Mouse (Mus musculus): ENCODE data around the gene Lta. TPM values are rescaled to one million over a fixed set of nuclear protein-coding genes. Genes with fewer than 3 reads are reported as not detected.
A peak's percentile ranks its signal among the peaks of the same experiment; 100 is the strongest.

Gene Lta
- polyA plus RNA-seq, 1 experiment from 2014 or later = not detected

DNA sequence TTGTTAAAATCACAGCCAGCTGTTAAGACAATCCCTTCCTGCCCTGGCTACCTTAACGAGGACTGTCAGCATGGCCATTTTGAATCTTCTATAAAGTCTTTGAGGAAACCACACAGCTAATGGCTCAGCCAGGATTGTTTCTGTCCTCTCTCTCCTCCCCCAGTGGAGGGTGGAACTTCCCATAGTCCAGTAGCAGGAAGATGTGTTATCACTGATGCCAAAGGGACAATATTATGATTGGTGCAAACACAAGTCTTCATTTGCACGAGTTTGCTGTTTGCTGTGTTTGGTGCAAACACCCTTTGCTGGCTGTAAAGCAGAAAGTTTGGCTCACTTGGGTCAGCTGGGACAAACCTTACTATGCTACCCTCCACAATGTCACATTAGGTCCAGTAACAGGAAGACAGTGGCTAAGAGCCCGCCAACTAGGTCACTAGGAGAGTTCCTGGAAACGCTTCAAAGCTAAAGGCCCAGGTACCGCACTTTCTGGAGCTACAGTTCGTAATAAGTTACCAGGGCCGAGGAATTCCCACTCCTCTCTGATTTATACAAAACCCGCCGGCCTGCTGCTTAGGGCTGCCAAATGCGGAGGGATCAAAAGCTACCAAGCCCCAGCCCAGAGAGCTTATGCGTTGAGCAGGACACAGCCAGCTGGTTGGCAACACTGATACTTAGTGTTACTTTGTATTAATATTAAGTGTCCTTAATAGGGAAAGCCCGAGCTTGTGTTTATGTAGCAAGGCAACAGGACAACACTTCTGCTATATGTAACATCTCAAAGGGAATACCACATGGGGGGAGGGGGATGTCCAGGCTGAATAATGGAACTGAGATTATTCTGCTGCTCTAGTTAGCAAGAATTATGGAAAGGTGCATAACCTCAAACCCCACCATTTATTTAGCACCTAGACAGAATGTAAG, 35.5 kb upstream of the Lta start:
- H3K27me3 ChIP-seq (ENCODE audit: insufficient read depth, low read length) = no peaks in the 10 kb centered on the region
- peaks cover 25% of the 10 kb centered on the region for H3K4me1 ChIP-seq (replicated peaks; ENCODE audit: insufficient read depth, low read length)
- DNase-seq (ENCODE audit: low spot score) (peak; percentile 39), ATAC-seq (replicated peaks; ENCODE audit: low FRiP score, low read depth) (peak; percentile 1; the same call in 1 of the 2 replicates)
- no peaks in the 10 kb centered on the region for H3K9me3 ChIP-seq (replicated peaks; ENCODE audit: low read length)
- peak overlapping the region; percentile 100 for H3K9ac ChIP-seq (ENCODE audit: low read depth, low read length)
- 21% methylated on average over 12 of the region's 12 CpGs for WGBS
- no peak for TF ChIP-seq CTCF (IDR thresholded peaks at IDR 0.05; ENCODE audit: low read depth)
- H3K36me3 ChIP-seq (ENCODE audit: insufficient read depth, low read length) = peaks cover 14% of the 10 kb centered on the region
- H3K4me3 ChIP-seq (replicated peaks; ENCODE audit: low read depth, low read length) = peak overlapping the region; percentile 97
- H3K27ac ChIP-seq = peak overlapping the region; percentile 100
- peak overlapping the region; percentile 84 for H3K4me2 ChIP-seq (ENCODE audit: low read length)

- Histone ChIP-seq H3K27ac (no peak overlapping the region), H3K27me3 (ENCODE audit: insufficient read depth, low read length) (no peaks in the 10 kb centered on the region), H3K4me3 (replicated peaks; ENCODE audit: low read depth, low read length) (no peak overlapping the region), H3K36me3 (ENCODE audit: insufficient read depth, low read length) (peaks cover 9% of the 10 kb centered on the region), H3K4me1 (replicated peaks; ENCODE audit: insufficient read depth, low read length) (peaks cover 21% of the 10 kb centered on the region), H3K9ac (ENCODE audit: low read depth, low read length) (no peak overlapping the region), H3K4me2 (ENCODE audit: low read length) (no peak overlapping the region), H3K9me3 (replicated peaks; ENCODE audit: low read length) (no peaks in the 10 kb centered on the region)
- no peak for ATAC-seq (replicated peaks; ENCODE audit: low FRiP score, low read depth)
- WGBS = 73% methylated on average over 5 of the region's 5 CpGs
- TF ChIP-seq CTCF (IDR thresholded peaks at IDR 0.05; ENCODE audit: low read depth) = no peak
- DNase-seq (ENCODE audit: low spot score) = no peak
Measured at GRCm38 (mm10) chr17:35239700-35240099, 34.5 kb upstream of the Lta start.

- WGBS = 74% methylated on average over 12 of the region's 12 CpGs
- no peak for ATAC-seq (replicated peaks; ENCODE audit: low FRiP score, low read depth)
- TF ChIP-seq CTCF (IDR thresholded peaks at IDR 0.05; ENCODE audit: low read depth) = no peak
Measured at GRCm38 (mm10) chr17:35237504-35237903, 32.4 kb upstream of the Lta start.

DNA sequence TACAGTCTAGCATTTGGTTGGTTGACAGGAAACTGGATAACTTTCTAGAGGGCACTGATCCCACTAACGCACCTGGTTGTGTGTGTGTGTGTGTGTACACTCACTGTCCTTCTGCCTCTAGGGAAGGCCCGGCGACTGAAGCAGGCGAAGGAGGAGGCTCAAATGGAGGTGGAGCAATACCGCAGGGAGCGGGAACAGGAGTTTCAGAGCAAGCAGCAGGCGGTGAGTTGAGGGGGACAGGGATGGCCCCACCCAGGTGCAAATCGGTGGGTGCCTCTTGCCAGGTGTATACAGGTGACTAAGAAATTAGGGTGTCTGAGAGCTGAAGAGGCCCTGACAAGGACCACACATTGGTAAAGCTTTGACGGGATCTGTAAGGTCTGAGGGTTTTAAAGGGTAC, 31.8 kb upstream of the Lta start:
- WGBS = 76% methylated on average over 9 of the region's 9 CpGs
- H3K27me3 ChIP-seq (ENCODE audit: insufficient read depth, low read length) = no peaks in the 10 kb centered on the region
- H3K9me3 ChIP-seq (replicated peaks; ENCODE audit: low read length) = no peaks in the 10 kb centered on the region
- no peak overlapping the region for H3K4me3 ChIP-seq (replicated peaks; ENCODE audit: low read depth, low read length)
- H3K9ac ChIP-seq (ENCODE audit: low read depth, low read length) = no peak overlapping the region
- TF ChIP-seq CTCF (IDR thresholded peaks at IDR 0.05; ENCODE audit: low read depth) = no peak
- H3K36me3 ChIP-seq (ENCODE audit: insufficient read depth, low read length) = no peaks in the 10 kb centered on the region
- no peak overlapping the region for H3K27ac ChIP-seq
- peaks cover 29% of the 10 kb centered on the region for H3K4me1 ChIP-seq (replicated peaks; ENCODE audit: insufficient read depth, low read length)
- ATAC-seq (replicated peaks; ENCODE audit: low FRiP score, low read depth) (no peak), DNase-seq (ENCODE audit: low spot score) (no peak)
- H3K4me2 ChIP-seq (ENCODE audit: low read length) = no peak overlapping the region

More at GRCm38 (mm10) chr17:35237504-35237903, 32.4 kb upstream of the Lta start:
- Histone ChIP-seq H3K4me1 (replicated peaks; ENCODE audit: insufficient read depth, low read length) (peaks cover 25% of the 10 kb centered on the region), H3K27me3 (ENCODE audit: insufficient read depth, low read length) (no peaks in the 10 kb centered on the region), H3K4me3 (replicated peaks; ENCODE audit: low read depth, low read length) (no peak overlapping the region), H3K4me2 (ENCODE audit: low read length) (no peak overlapping the region), H3K9ac (ENCODE audit: low read depth, low read length) (no peak overlapping the region), H3K27ac (no peak overlapping the region), H3K36me3 (ENCODE audit: insufficient read depth, low read length) (no peaks in the 10 kb centered on the region), H3K9me3 (replicated peaks; ENCODE audit: low read length) (no peaks in the 10 kb centered on the region)
- no peak for DNase-seq (ENCODE audit: low spot score)

- Histone ChIP-seq H3K27me3 (ENCODE audit: insufficient read depth, low read length) (no peaks in the 10 kb centered on the region), H3K4me2 (ENCODE audit: low read length) (peak overlapping the region; percentile 78), H3K9ac (ENCODE audit: low read depth, low read length) (peak overlapping the region; percentile 56), H3K36me3 (ENCODE audit: insufficient read depth, low read length) (no peaks in the 10 kb centered on the region), H3K27ac (peak overlapping the region; percentile 94), H3K9me3 (replicated peaks; ENCODE audit: low read length) (no peaks in the 10 kb centered on the region), H3K4me1 (replicated peaks; ENCODE audit: insufficient read depth, low read length) (peaks cover 29% of the 10 kb centered on the region), H3K4me3 (replicated peaks; ENCODE audit: low read depth, low read length) (peak overlapping the region; percentile 56)
- 1% methylated on average over 18 of the region's 18 CpGs for WGBS
- ATAC-seq (replicated peaks; ENCODE audit: low FRiP score, low read depth) (peak; percentile 57), DNase-seq (ENCODE audit: low spot score) (peak; percentile 89)
- peak; percentile 98 for TF ChIP-seq CTCF (IDR thresholded peaks at IDR 0.05; ENCODE audit: low read depth)
Measured at GRCm38 (mm10) chr17:35236390-35236746, 31.2 kb upstream of the Lta start.

DNA sequence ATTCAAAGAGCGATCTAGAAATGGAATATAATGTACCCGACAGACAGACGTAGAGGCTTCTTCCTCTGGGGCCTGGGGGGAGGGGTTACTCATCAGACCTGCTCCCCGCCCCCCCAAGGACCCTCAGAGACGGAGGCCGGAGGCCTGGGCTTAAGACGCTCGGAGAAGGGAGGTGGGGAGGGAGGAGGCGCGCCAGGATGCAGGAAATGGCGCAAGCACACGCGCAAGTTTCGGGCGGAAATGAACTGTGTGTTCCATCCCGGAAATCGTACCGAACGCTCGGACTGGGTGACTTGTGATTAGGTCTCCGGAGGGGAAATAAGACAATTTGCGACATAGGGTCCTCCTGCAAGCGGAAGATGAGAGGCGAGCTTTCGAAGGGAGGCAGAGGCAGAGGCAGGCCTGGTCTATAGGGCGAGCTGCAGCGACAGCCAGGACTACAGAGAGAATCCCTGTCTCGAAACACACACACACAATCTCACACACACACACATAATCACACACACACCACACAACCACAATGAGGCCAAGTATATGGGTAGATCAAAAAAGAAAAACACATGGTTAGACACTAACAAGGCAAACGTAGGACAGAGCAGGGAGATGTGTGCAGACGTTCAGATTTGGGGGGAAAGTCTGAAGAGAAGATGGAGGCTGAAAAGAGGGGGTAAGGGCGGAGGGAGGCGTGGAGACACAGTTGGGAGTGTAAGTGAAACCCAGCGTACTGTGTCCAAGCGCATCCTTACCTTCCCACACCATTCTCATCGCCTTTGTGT, 30.7 kb upstream of the Lta start, which contains the start of gene Nfkbil1:
Gene Nfkbil1, minus strand, starts transcription at position 179 of the 776 bp plus-strand sequence.
- H3K9me3 ChIP-seq (replicated peaks; ENCODE audit: low read length) = no peaks in the 10 kb centered on the region
- peak within 1 kb of the TSS; percentile 85 for H3K9ac ChIP-seq (ENCODE audit: low read depth, low read length)
- no peaks in the 10 kb centered on the region for H3K27me3 ChIP-seq (ENCODE audit: insufficient read depth, low read length)
- peak within 1 kb of the TSS; percentile 56 for H3K4me3 ChIP-seq (replicated peaks; ENCODE audit: low read depth, low read length)
- H3K36me3 ChIP-seq (ENCODE audit: insufficient read depth, low read length) = peaks cover 5% of the 10 kb centered on the region; the same call in 1 of the 2 replicates
- peak within 1 kb of the TSS; percentile 78 for H3K4me2 ChIP-seq (ENCODE audit: low read length)
- DNase-seq (ENCODE audit: low spot score) (peak; percentile 99), ATAC-seq (replicated peaks; ENCODE audit: low FRiP score, low read depth) (peak; percentile 77)
- peaks cover 27% of the 10 kb centered on the region for H3K4me1 ChIP-seq (replicated peaks; ENCODE audit: insufficient read depth, low read length)
- WGBS = under 1% methylated on average over 35 of the region's 35 CpGs
- peak within 1 kb of the TSS; percentile 94 for H3K27ac ChIP-seq
- no peak for TF ChIP-seq CTCF (IDR thresholded peaks at IDR 0.05; ENCODE audit: low read depth)

All from kidney, postnatal 0 days (tissue).